Mouse (Mus musculus) stomach, adult 2 months (tissue): ENCODE data around the gene Olfr811. TPM values are rescaled to one million over a fixed set of nuclear protein-coding genes. Genes with fewer than 3 reads are reported as not detected.

Source experiments
- polyA plus RNA-seq: library from polyadenylated mRNA; depleted of rRNA; stranded (reverse); fragments of >200 nt; gene quantifications from 2 replicates; pipeline ENCODE4 v1.2.3, GENCODE M21; 2012; rRNA removed

Gene Olfr811
- polyA plus RNA-seq: not detected in 2 replicates

GRCm38 (mm10) chr10:129804296-129804695 lies at the start of gene Olfr811:
Olfr811 (minus strand) TSS chr10:129804396.

GRCm38 (mm10) chr10:129845994-129846393 lies 41.8 kb upstream of the Olfr811 start, which contains the start of gene Olfr812:
Olfr812 (minus strand) TSS chr10:129846094.

GRCm38 (mm10) chr10:129794817-129795216 lies 9.4 kb downstream of the Olfr811 start, which contains the start of gene Olfr810:
Olfr810 (minus strand) TSS chr10:129794917.

GRCm38 (mm10) chr10:129774338-129774737 lies 29.9 kb downstream of the Olfr811 start, which contains the start of gene Olfr809:
Olfr809 (plus strand) TSS chr10:129774638.

GRCm38 (mm10) chr10:129765182-129765581 lies 39.0 kb downstream of the Olfr811 start, which contains the start of gene Olfr808:
Olfr808 (plus strand) TSS chr10:129765482.

GRCm38 (mm10) chr10:129757693-129758092 lies 46.5 kb downstream of the Olfr811 start, which contains the start of gene Olfr807:
Olfr807 (minus strand) TSS chr10:129757793.

Other genes with a start within 250 kb of the Olfr811 start
- not detected in 2 replicates for gene Olfr794, start 236.7 kb downstream of the Olfr811 start, polyA plus RNA-seq
- not detected in 2 replicates for gene Olfr796, start 191.8 kb downstream of the Olfr811 start, polyA plus RNA-seq
- not detected in 2 replicates for gene Olfr798, start 176.5 kb downstream of the Olfr811 start, polyA plus RNA-seq
- gene Olfr799, start 166.9 kb downstream of the Olfr811 start, polyA plus RNA-seq: not detected in 2 replicates
- not detected in 2 replicates for gene Olfr800, start 146.7 kb downstream of the Olfr811 start, polyA plus RNA-seq
- gene Olfr801, start 130.5 kb downstream of the Olfr811 start, polyA plus RNA-seq: not detected in 2 replicates
- gene Olfr802, start 116.2 kb downstream of the Olfr811 start, polyA plus RNA-seq: not detected in 2 replicates
- gene Olfr803, start 110.1 kb downstream of the Olfr811 start, polyA plus RNA-seq: not detected in 2 replicates
- gene Olfr804, start 101.2 kb downstream of the Olfr811 start, polyA plus RNA-seq: not detected in 2 replicates
- not detected in 2 replicates for gene Olfr805, start 75.0 kb downstream of the Olfr811 start, polyA plus RNA-seq
- not detected in 2 replicates for gene Olfr806, start 62.5 kb downstream of the Olfr811 start, polyA plus RNA-seq
- gene Olfr807, start 46.6 kb downstream of the Olfr811 start, polyA plus RNA-seq: not detected in 2 replicates
- gene Olfr808, start 38.9 kb downstream of the Olfr811 start, polyA plus RNA-seq: not detected in 2 replicates
- not detected in 2 replicates for gene Olfr809, start 29.8 kb downstream of the Olfr811 start, polyA plus RNA-seq
- gene Olfr810, start 9.5 kb downstream of the Olfr811 start, polyA plus RNA-seq: not detected in 2 replicates
- not detected in 2 replicates for gene Olfr812, start 41.7 kb upstream of the Olfr811 start, polyA plus RNA-seq
- not detected in 2 replicates for gene Olfr813, start 51.0 kb upstream of the Olfr811 start, polyA plus RNA-seq
- not detected in 2 replicates for gene Olfr814, start 75.5 kb upstream of the Olfr811 start, polyA plus RNA-seq
- gene Olfr815, start 101.5 kb upstream of the Olfr811 start, polyA plus RNA-seq: not detected in 2 replicates
- gene Olfr816, start 111.2 kb upstream of the Olfr811 start, polyA plus RNA-seq: not detected in 2 replicates
- gene Olfr818, start 144.7 kb upstream of the Olfr811 start, polyA plus RNA-seq: not detected in 2 replicates
- not detected in 2 replicates for gene Olfr819, start 162.9 kb upstream of the Olfr811 start, polyA plus RNA-seq
- gene Olfr247, start 171.7 kb upstream of the Olfr811 start, polyA plus RNA-seq: not detected in 2 replicates
- not detected in 2 replicates for gene Gm10310, start 180.7 kb upstream of the Olfr811 start, polyA plus RNA-seq
- gene Olfr820, start 208.2 kb upstream of the Olfr811 start, polyA plus RNA-seq: not detected in 2 replicates
- gene Olfr821, start 226.0 kb upstream of the Olfr811 start, polyA plus RNA-seq: not detected in 2 replicates